Mouse (Mus musculus) lung, embryonic 15.5 days (tissue): ENCODE results near the gene Ccz1. TPM values are rescaled to one million over a fixed set of nuclear protein-coding genes. Genes with fewer than 3 reads are reported as not detected.

ENCODE experiments used
- ATAC-seq: fragments of 200-750 bp; cut with Nextera tagmentation; 2 replicates; pipeline ENCODE4 v1.8.0; 2017; ENCODE audit warnings: moderate number of reproducible peaks, borderline replicate concordance; ENCODE audit not compliant: low FRiP score, low TSS enrichment; ENCODE audit errors: extremely low read depth
- H3K27ac ChIP-seq: fragments of 300-500 bp; sonication (generic); 2 replicates; pipeline ENCODE4 v1.5.1; 2015; ENCODE audit warnings: moderate library complexity, mild to moderate bottlenecking, inconsistent platforms
- H3K27me3 ChIP-seq: fragments of 300-500 bp; sonication (generic); 2 replicates; pipeline ENCODE4 v1.6.1; 2015; ENCODE audit warnings: inconsistent platforms
- H3K36me3 ChIP-seq: fragments of 300-500 bp; sonication (generic); 2 replicates; pipeline ENCODE4 v1.6.1; 2015; ENCODE audit warnings: inconsistent platforms
- H3K4me1 ChIP-seq: fragments of 300-500 bp; sonication (generic); 2 replicates; pipeline ENCODE4 v1.6.1; 2015; ENCODE audit warnings: inconsistent platforms
- H3K4me2 ChIP-seq: fragments of 300-500 bp; sonication (generic); 2 replicates; pipeline ENCODE4 v1.6.1; 2015; ENCODE audit warnings: inconsistent platforms, mild to moderate bottlenecking, moderate library complexity
- H3K4me3 ChIP-seq: fragments of 300-500 bp; sonication (generic); 2 replicates; pipeline ENCODE4 v1.5.1; 2015; ENCODE audit warnings: mild to moderate bottlenecking, inconsistent platforms
- H3K9ac ChIP-seq: fragments of 300-500 bp; sonication (generic); 2 replicates; pipeline ENCODE4 v1.6.1; 2015; ENCODE audit warnings: inconsistent platforms
- H3K9me3 ChIP-seq: fragments of 300-500 bp; sonication (generic); 2 replicates; pipeline ENCODE4 v1.6.1; 2016; ENCODE audit warnings: inconsistent platforms
- WGBS: fragments of 180-500 bp; shearing (Covaris S2); methylation state at CpG from one replicate; pipeline ENCODE4 v1.1.7; 2015; 5-methylcytosine and 5-hydroxymethylcytosine counted together
- polyA plus RNA-seq: library from polyadenylated mRNA; unstranded; fragments of >200 nt; fragmentation: Nextera tagmentation; extraction: Ambion mirVana; gene quantifications from 2 replicates; pipeline ENCODE4 v1.2.1, GENCODE M21; 2015

The Ccz1 gene
- 71.9 and 78.4 TPM in 2 replicates for polyA plus RNA-seq

GRCm38 (mm10) chr5:144014551-144015311, at the start of gene Ccz1:
TSS of gene Ccz1 (minus strand) at chr5:144014877.
- H3K9ac ChIP-seq: peak within 1 kb of the TSS; percentile 78
- H3K9me3 ChIP-seq: no peaks in the 10 kb centered on the region
- H3K4me3 ChIP-seq: peak within 1 kb of the TSS; percentile 85
- H3K27me3 ChIP-seq: no peaks in the 10 kb centered on the region
- H3K27ac ChIP-seq: peak within 1 kb of the TSS; percentile 80
- peaks cover 3% of the 10 kb centered on the region; the same call in 1 of the 2 replicates for H3K4me1 ChIP-seq
- H3K36me3 ChIP-seq: peaks cover 26% of the 10 kb centered on the region
- peak within 1 kb of the TSS; percentile 53 for H3K4me2 ChIP-seq
- WGBS: 3% methylated on average over 47 of the region's 47 CpGs
- ATAC-seq: peak; percentile 95

- ATAC-seq: no peak
- Histone ChIP-seq H3K4me3 (no peak overlapping the region), H3K27me3 (no peaks in the 10 kb centered on the region), H3K4me1 (no peaks in the 10 kb centered on the region), H3K9ac (no peak overlapping the region), H3K27ac (no peak overlapping the region), H3K4me2 (no peak overlapping the region), H3K36me3 (no peaks in the 10 kb centered on the region), H3K9me3 (no peaks in the 10 kb centered on the region)
- WGBS: 72% methylated on average over 5 of the region's 5 CpGs
Observed at GRCm38 (mm10) chr5:144064093-144064492, 49.4 kb upstream of the Ccz1 start.

GRCm38 (mm10) chr5:144054340-144054739, 39.7 kb upstream of the Ccz1 start:
- no peak overlapping the region for H3K9ac ChIP-seq
- no peak overlapping the region for H3K27ac ChIP-seq
- no peaks in the 10 kb centered on the region for H3K36me3 ChIP-seq
- no peak for ATAC-seq
- no peaks in the 10 kb centered on the region for H3K27me3 ChIP-seq
- WGBS: 84% methylated on average over 6 of the region's 6 CpGs
- H3K4me2 ChIP-seq: no peak overlapping the region
- no peak overlapping the region for H3K4me3 ChIP-seq
- no peaks in the 10 kb centered on the region for H3K9me3 ChIP-seq
- no peaks in the 10 kb centered on the region for H3K4me1 ChIP-seq

GRCm38 (mm10) chr5:144053450-144053849, 38.8 kb upstream of the Ccz1 start:
- H3K27ac ChIP-seq: no peak overlapping the region
- H3K4me1 ChIP-seq: no peaks in the 10 kb centered on the region
- no peaks in the 10 kb centered on the region for H3K36me3 ChIP-seq
- no peak overlapping the region for H3K4me2 ChIP-seq
- H3K4me3 ChIP-seq: no peak overlapping the region
- 35% methylated on average over 3 of the region's 3 CpGs for WGBS
- no peaks in the 10 kb centered on the region for H3K9me3 ChIP-seq
- H3K9ac ChIP-seq: no peak overlapping the region
- no peaks in the 10 kb centered on the region for H3K27me3 ChIP-seq
- no peak for ATAC-seq

- H3K9ac ChIP-seq: no peak overlapping the region
- no peaks in the 10 kb centered on the region for H3K9me3 ChIP-seq
- H3K27me3 ChIP-seq: no peaks in the 10 kb centered on the region
- H3K4me2 ChIP-seq: no peak overlapping the region
- no peak overlapping the region for H3K4me3 ChIP-seq
- no peaks in the 10 kb centered on the region for H3K4me1 ChIP-seq
- no peaks in the 10 kb centered on the region for H3K36me3 ChIP-seq
- no peak overlapping the region for H3K27ac ChIP-seq
- no peak for ATAC-seq
Observed at GRCm38 (mm10) chr5:144051268-144051667, 36.6 kb upstream of the Ccz1 start.

GRCm38 (mm10) chr5:144049881-144050280, 35.2 kb upstream of the Ccz1 start:
- H3K9ac ChIP-seq: no peak overlapping the region
- H3K4me2 ChIP-seq: no peak overlapping the region
- no peak overlapping the region for H3K4me3 ChIP-seq
- no peak overlapping the region for H3K27ac ChIP-seq
- no peaks in the 10 kb centered on the region for H3K36me3 ChIP-seq
- 58% methylated on average over 3 of the region's 3 CpGs for WGBS
- no peaks in the 10 kb centered on the region for H3K4me1 ChIP-seq
- H3K9me3 ChIP-seq: no peaks in the 10 kb centered on the region
- no peak for ATAC-seq
- H3K27me3 ChIP-seq: no peaks in the 10 kb centered on the region

GRCm38 (mm10) chr5:144047324-144047723, 32.6 kb upstream of the Ccz1 start:
- H3K4me2 ChIP-seq: no peak overlapping the region
- no peak overlapping the region for H3K9ac ChIP-seq
- H3K27ac ChIP-seq: no peak overlapping the region
- no peaks in the 10 kb centered on the region for H3K27me3 ChIP-seq
- no peaks in the 10 kb centered on the region for H3K36me3 ChIP-seq
- ATAC-seq: no peak
- no peaks in the 10 kb centered on the region for H3K4me1 ChIP-seq
- no peak overlapping the region for H3K4me3 ChIP-seq
- 67% methylated on average over 13 of the region's 13 CpGs for WGBS
- no peaks in the 10 kb centered on the region for H3K9me3 ChIP-seq

- no peak for ATAC-seq
- Histone ChIP-seq H3K27ac (no peak overlapping the region), H3K9me3 (no peaks in the 10 kb centered on the region), H3K4me2 (no peak overlapping the region), H3K36me3 (no peaks in the 10 kb centered on the region), H3K4me1 (0 out of 2 replicates have a peak, but pooled peaks cover 3% of the 10 kb centered on the region), H3K4me3 (no peak overlapping the region), H3K27me3 (no peaks in the 10 kb centered on the region), H3K9ac (no peak overlapping the region)
- 85% methylated on average over 11 of the region's 11 CpGs for WGBS
Observed at GRCm38 (mm10) chr5:144043166-144043565, 28.5 kb upstream of the Ccz1 start.

- H3K36me3 ChIP-seq: no peaks in the 10 kb centered on the region
- WGBS: 39% methylated on average over 11 of the region's 11 CpGs
- ATAC-seq: no peak
- no peak overlapping the region for H3K27ac ChIP-seq
- no peak overlapping the region for H3K4me3 ChIP-seq
- no peaks in the 10 kb centered on the region for H3K9me3 ChIP-seq
- H3K4me1 ChIP-seq: 0 out of 2 replicates have a peak, but pooled peaks cover 3% of the 10 kb centered on the region
- no peak overlapping the region for H3K9ac ChIP-seq
- peak overlapping the region; percentile 18; the same call in 1 of the 2 replicates for H3K4me2 ChIP-seq
- no peaks in the 10 kb centered on the region for H3K27me3 ChIP-seq
Observed at GRCm38 (mm10) chr5:144040720-144041364, 26.2 kb upstream of the Ccz1 start.

- no peak for ATAC-seq
- Histone ChIP-seq H3K4me1 (0 out of 2 replicates have a peak, but pooled peaks cover 3% of the 10 kb centered on the region), H3K4me3 (no peak overlapping the region), H3K9ac (no peak overlapping the region), H3K9me3 (no peaks in the 10 kb centered on the region), H3K36me3 (no peaks in the 10 kb centered on the region), H3K27ac (no peak overlapping the region), H3K4me2 (no peak overlapping the region), H3K27me3 (no peaks in the 10 kb centered on the region)
- WGBS: 86% methylated on average over 5 of the region's 5 CpGs
Observed at GRCm38 (mm10) chr5:144039886-144040285, 25.2 kb upstream of the Ccz1 start.

- Histone ChIP-seq H3K9me3 (no peaks in the 10 kb centered on the region), H3K36me3 (no peaks in the 10 kb centered on the region)
- 73% methylated on average over 9 of the region's 9 CpGs for WGBS
Observed at GRCm38 (mm10) chr5:144039156-144039675, 24.5 kb upstream of the Ccz1 start.

GRCm38 (mm10) chr5:144036952-144037351, 22.3 kb upstream of the Ccz1 start:
- no peak for ATAC-seq
- H3K9me3 ChIP-seq: no peaks in the 10 kb centered on the region
- H3K4me3 ChIP-seq: no peak overlapping the region
- H3K4me2 ChIP-seq: no peak overlapping the region
- H3K4me1 ChIP-seq: 0 out of 2 replicates have a peak, but pooled peaks cover 3% of the 10 kb centered on the region
- no peaks in the 10 kb centered on the region for H3K36me3 ChIP-seq
- 47% methylated on average over 17 of the region's 17 CpGs for WGBS
- H3K27me3 ChIP-seq: no peaks in the 10 kb centered on the region
- H3K9ac ChIP-seq: no peak overlapping the region
- no peak overlapping the region for H3K27ac ChIP-seq

More at GRCm38 (mm10) chr5:144039156-144039675, 24.5 kb upstream of the Ccz1 start:
- Histone ChIP-seq H3K4me2 (no peak overlapping the region), H3K27ac (no peak overlapping the region), H3K9ac (no peak overlapping the region), H3K4me1 (0 out of 2 replicates have a peak, but pooled peaks cover 3% of the 10 kb centered on the region), H3K4me3 (no peak overlapping the region), H3K27me3 (no peaks in the 10 kb centered on the region)
- ATAC-seq: no peak
